Mouse (Mus musculus) cerebellum, adult 18-20 months (tissue): Measurements from ENCODE around the gene Mtmr6.
"Not testable (repeated sequence)": the region's sequence is repeated elsewhere in the genome, so short reads cannot be mapped to it uniquely, and the experiment has no call there.

Source experiments
- DNase-seq, 2 experiments: peaks; one replicate each; pipeline ENCODE4 v3.0.0; 2021

The Mtmr6 gene

DNA sequence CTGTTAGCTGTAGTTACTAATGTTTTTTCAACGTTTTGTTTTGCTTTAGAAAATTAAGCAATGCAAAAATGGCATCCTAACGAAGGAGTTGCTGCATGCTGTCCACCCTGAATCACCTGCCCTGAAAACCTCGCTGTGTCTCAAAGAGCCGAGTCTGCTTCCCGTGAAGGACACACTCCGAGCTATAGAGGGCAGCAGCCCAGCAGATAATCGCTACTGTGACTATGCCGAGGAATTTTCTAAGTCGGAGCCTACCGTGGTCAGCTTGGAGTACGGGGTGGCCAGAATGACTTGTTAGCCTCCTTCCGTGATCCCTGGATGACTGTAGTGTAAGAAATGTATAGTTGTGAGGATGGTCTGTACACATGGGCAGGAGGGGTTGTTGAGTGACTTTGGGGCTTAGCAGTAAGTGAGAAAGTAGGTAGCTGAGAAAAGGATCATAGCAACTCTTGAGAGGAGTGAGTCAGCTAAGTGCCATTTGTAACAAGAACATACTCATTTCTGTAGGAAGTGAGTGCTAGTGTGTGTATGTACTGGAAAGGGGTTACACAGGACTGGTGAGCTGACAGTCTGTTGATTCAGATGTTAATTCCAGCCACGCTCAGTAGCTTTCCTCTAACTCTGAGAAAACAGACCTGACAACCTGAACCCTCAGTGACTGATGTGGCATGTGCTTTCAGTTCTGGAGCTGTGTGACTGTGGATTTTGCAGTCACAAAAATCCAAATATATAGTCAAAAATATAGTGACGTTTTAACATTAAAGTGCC lies 35.4 kb downstream of the Mtmr6 start:
- peak; percentile 37 to 53 for DNase-seq

GRCm38 (mm10) chr14:60301024-60301423 lies 36.0 kb downstream of the Mtmr6 start:
- no peak for DNase-seq

GRCm38 (mm10) chr14:60302441-60302840 lies 37.4 kb downstream of the Mtmr6 start:
- peak in 1 of 2 experiments; percentile 23 for DNase-seq

GRCm38 (mm10) chr14:60304441-60305220 lies 39.6 kb downstream of the Mtmr6 start:
- DNase-seq: no peak

DNA sequence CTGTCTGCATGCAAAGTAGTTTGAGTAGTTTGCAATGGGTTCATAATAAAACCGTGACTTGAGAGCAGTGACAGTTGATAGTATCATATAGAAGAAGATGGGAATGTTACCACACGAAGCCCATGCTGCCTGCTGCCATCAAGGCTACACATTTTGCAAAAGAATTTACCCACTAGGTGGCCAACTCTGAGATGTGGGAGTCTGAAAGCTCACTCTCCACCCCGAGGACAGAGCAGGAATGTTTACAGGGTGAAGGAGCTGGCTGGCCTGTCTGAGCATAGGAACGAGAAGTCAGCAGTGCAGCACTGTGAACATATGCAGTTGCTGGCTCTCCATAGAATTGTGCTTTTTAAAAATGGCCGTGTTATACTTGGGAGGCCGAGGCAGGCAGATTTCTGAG lies 43.1 kb downstream of the Mtmr6 start:
- DNase-seq: peak in 1 of 2 experiments; percentile 18

GRCm38 (mm10) chr14:60310691-60311090 lies 45.7 kb downstream of the Mtmr6 start:
- DNase-seq: peak; percentile 45 to 49

DNA sequence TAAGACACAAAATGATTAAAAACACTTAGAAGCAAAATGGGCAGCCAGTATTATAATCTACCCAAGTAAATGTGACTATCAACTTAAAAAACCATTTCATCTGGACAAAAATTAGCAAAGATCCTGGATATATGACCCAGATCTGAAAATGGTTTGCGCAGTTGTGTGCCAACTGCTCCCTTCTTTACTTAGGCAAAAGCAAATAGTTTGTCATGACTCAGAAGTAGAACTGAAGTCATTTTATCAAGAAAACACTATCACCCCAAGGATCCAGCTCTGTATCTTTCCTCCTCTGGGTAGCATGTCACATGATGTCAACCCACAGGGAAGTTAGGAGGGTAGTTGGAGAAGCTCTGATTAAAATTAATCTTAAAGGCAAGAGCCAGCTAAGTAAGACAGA lies 54.2 kb downstream of the Mtmr6 start:
- DNase-seq: no peak

- DNase-seq: no peak
Measured at GRCm38 (mm10) chr14:60320813-60321212, 55.8 kb downstream of the Mtmr6 start.

GRCm38 (mm10) chr14:60340001-60340400 lies 75.0 kb downstream of the Mtmr6 start:
- DNase-seq: not testable (repeated sequence)

DNA sequence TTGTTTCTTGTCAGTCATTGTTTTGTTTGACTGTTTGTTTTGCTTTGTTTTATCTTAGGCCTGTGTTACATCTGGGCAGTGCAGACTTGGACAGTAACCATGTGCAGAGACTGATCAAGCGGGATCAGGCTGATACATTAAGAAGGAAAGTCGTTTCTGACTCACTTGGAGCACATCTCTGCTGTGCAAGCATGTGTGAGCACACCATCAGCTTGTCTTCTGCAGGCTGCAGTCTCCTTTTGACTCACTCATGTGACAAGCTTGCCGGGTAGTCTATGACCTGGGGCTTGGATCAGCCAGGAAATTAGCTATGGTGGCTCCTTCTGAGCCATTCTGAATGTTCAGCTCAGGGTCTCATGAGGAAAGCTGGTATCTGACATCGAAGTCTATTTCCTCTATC lies 75.5 kb downstream of the Mtmr6 start:
- DNase-seq: no peak

GRCm38 (mm10) chr14:60345326-60345876 lies 80.4 kb downstream of the Mtmr6 start:
- DNase-seq: no peak
